Mouse (Mus musculus): ENCODE measurements at regions not wholly inside any gene's neighbourhood (a gene's known extent, or its start where the extent isn't known, plus 50 kb on each side); places are given as distances from the start of the nearest gene placed in this dataset.

- H3K9me3 ChIP-seq (replicated peaks), result no peaks in the 10 kb centered on the region
- no peaks in the 10 kb centered on the region for H3K27me3 ChIP-seq (replicated peaks)
- no peak overlapping the region for H3K27ac ChIP-seq (ENCODE audit: poor library complexity, severe bottlenecking)
- H3K9ac ChIP-seq, result no peak overlapping the region
- H3K4me1 ChIP-seq (replicated peaks), result no peaks in the 10 kb centered on the region
- no peaks in the 10 kb centered on the region for H3K36me3 ChIP-seq
- WGBS, result 68% methylated on average over 2 of the region's 2 CpGs
- ATAC-seq (ENCODE audit: insufficient number of reproducible peaks, low FRiP score), result no peak
- H3K4me3 ChIP-seq, result no peak overlapping the region
- H3K4me2 ChIP-seq, result no peak overlapping the region
Measured at GRCm38 (mm10) chr4:5299208-5299607, 506.1 kb upstream of the Impad1 start.

GRCm38 (mm10) chr4:5294030-5294429, 500.9 kb upstream of the Impad1 start:
- ATAC-seq (ENCODE audit: insufficient number of reproducible peaks, low FRiP score), result no peak
- Histone ChIP-seq H3K9ac (no peak overlapping the region), H3K27ac (ENCODE audit: poor library complexity, severe bottlenecking) (no peak overlapping the region), H3K4me1 (replicated peaks) (no peaks in the 10 kb centered on the region), H3K36me3 (no peaks in the 10 kb centered on the region), H3K9me3 (replicated peaks) (no peaks in the 10 kb centered on the region), H3K27me3 (replicated peaks) (no peaks in the 10 kb centered on the region), H3K4me2 (no peak overlapping the region), H3K4me3 (no peak overlapping the region)
- WGBS, result 74% methylated on average over 1 of the region's 1 CpGs

GRCm38 (mm10) chr4:5276113-5276512, 483.0 kb upstream of the Impad1 start:
- no peak overlapping the region for H3K9ac ChIP-seq
- H3K27ac ChIP-seq (ENCODE audit: poor library complexity, severe bottlenecking), result no peak overlapping the region
- H3K36me3 ChIP-seq, result no peaks in the 10 kb centered on the region
- no peaks in the 10 kb centered on the region for H3K4me1 ChIP-seq (replicated peaks)
- no peak for ATAC-seq (ENCODE audit: insufficient number of reproducible peaks, low FRiP score)
- H3K9me3 ChIP-seq (replicated peaks), result no peaks in the 10 kb centered on the region
- 64% methylated on average over 1 of the region's 1 CpGs for WGBS
- H3K4me2 ChIP-seq, result no peak overlapping the region
- no peak overlapping the region for H3K4me3 ChIP-seq
- no peaks in the 10 kb centered on the region for H3K27me3 ChIP-seq (replicated peaks)

Measured in heart, embryonic 12.5 days (tissue).